Mouse (Mus musculus): ENCODE measurements at regions not wholly inside any gene's neighbourhood (a gene's known extent, or its start where the extent isn't known, plus 50 kb on each side); places are given as distances from the start of the nearest gene placed in this dataset.
A peak's percentile ranks its signal among the peaks of the same experiment; 100 is the strongest.

DNA sequence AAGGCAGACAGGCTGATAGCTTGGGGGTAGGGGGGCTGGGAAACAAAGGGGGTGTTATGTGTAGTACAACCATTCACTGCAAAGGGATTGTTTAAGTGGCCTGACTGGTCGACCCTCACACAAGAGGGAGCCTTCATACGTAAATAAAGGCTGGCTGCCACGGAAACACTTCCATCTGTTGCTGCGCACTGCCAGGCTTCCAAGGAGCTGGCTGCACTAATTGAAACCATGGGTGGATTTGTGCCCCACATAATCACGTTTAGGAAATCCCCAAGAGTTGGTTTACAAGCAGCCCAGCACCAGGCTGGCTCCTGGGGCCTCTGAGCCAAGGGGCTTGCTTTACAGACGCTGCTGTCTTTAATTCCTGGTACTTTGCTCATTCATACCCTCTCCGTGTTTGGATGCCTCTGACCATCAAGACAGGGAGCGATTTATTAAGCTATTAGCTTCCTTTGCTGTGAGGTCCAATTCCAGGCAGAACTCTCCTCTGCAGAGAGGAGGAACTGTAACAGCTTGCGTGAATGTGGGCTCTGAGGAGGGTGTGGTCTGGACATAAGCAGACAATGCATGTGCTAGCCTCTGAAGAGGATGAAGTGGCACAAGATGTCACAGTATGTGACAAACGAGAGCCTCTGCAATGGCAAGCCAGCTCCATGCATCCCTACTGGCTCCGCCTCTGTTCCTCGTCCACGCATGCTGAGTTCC is 238.6 kb downstream of the Nkx6-1 start:
- Histone ChIP-seq H3K4me1 (ENCODE audit: control insufficient read depth, insufficient read depth, low read length) (no peaks in the 10 kb centered on the region), H3K27me3 (ENCODE audit: control insufficient read depth, insufficient read depth, low read length) (no peaks in the 10 kb centered on the region), H3K4me3 (ENCODE audit: low read length) (no peak overlapping the region), H3K36me3 (ENCODE audit: control insufficient read depth, insufficient read depth) (no peaks in the 10 kb centered on the region), H3K4me2 (ENCODE audit: low read depth, low read length) (no peak overlapping the region), H3K27ac (ENCODE audit: low read length) (no peak overlapping the region), H3K9me3 (replicated peaks; ENCODE audit: control insufficient read depth, low read length) (no peaks in the 10 kb centered on the region), H3K9ac (ENCODE audit: low read length) (no peak overlapping the region)
- ATAC-seq (replicated peaks; ENCODE audit: extremely low read depth, insufficient read depth, low FRiP score), result no peak
- 45% methylated on average over 13 of the region's 13 CpGs for WGBS

DNA sequence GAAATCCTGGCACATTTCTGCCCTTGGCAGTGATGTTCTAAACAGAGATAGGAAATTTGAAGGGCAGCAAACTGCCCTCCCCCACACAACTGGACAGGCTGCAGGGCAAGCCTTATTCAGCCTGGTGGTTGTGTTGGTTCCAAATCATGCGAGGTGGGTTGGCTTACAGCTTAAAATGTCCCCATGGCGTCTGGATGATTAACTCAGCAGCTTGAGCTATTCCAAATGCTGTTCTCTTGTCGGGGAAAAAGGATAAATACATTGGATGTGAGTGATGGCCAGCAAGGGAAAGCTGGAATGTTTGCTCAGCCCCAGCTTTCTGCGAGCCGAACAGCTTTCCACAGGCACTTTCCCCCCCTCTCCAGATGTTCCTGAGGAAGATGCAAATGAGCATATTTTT is 280.5 kb downstream of the Nkx6-1 start:
- 49% methylated on average over 5 of the region's 5 CpGs for WGBS
- no peak for ATAC-seq (replicated peaks; ENCODE audit: extremely low read depth, insufficient read depth, low FRiP score)

DNA sequence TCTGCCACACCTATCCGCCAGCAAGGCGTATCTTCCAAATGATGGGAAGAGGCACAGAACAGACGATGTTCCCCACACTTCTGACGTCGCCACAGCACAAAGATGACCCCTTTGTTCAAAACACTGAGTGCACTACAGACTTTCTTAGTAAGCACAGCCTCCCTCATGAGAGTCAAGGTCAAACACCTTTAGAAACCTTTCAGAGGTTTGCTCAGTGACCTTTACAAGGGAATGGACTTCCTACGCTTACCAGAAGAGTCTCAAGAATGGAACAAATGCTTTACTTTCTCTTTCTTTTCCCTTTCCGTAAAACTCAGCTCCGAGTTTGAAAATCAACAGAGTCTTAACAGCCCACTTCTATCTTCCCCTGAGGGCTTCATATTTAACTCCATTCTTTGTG is 283.4 kb downstream of the Nkx6-1 start:
- H3K36me3 ChIP-seq (ENCODE audit: control insufficient read depth, insufficient read depth), result no peaks in the 10 kb centered on the region
- 80% methylated on average over 8 of the region's 8 CpGs for WGBS
- no peaks in the 10 kb centered on the region for H3K27me3 ChIP-seq (ENCODE audit: control insufficient read depth, insufficient read depth, low read length)
- H3K9me3 ChIP-seq (replicated peaks; ENCODE audit: control insufficient read depth, low read length), result no peaks in the 10 kb centered on the region
- no peaks in the 10 kb centered on the region for H3K4me1 ChIP-seq (ENCODE audit: control insufficient read depth, insufficient read depth, low read length)
- H3K27ac ChIP-seq (ENCODE audit: low read length), result no peak overlapping the region
- H3K4me3 ChIP-seq (ENCODE audit: low read length), result no peak overlapping the region
- H3K4me2 ChIP-seq (ENCODE audit: low read depth, low read length), result no peak overlapping the region
- ATAC-seq (replicated peaks; ENCODE audit: extremely low read depth, insufficient read depth, low FRiP score), result no peak
- H3K9ac ChIP-seq (ENCODE audit: low read length), result no peak overlapping the region

More for the DNA sequence above, 280.5 kb downstream of the Nkx6-1 start:
- H3K9ac ChIP-seq (ENCODE audit: low read length), result no peak overlapping the region
- no peaks in the 10 kb centered on the region for H3K9me3 ChIP-seq (replicated peaks; ENCODE audit: control insufficient read depth, low read length)
- no peak overlapping the region for H3K4me2 ChIP-seq (ENCODE audit: low read depth, low read length)
- no peaks in the 10 kb centered on the region for H3K27me3 ChIP-seq (ENCODE audit: control insufficient read depth, insufficient read depth, low read length)
- no peaks in the 10 kb centered on the region for H3K36me3 ChIP-seq (ENCODE audit: control insufficient read depth, insufficient read depth)
- no peak overlapping the region for H3K4me3 ChIP-seq (ENCODE audit: low read length)
- no peak overlapping the region for H3K27ac ChIP-seq (ENCODE audit: low read length)
- no peaks in the 10 kb centered on the region for H3K4me1 ChIP-seq (ENCODE audit: control insufficient read depth, insufficient read depth, low read length)

DNA sequence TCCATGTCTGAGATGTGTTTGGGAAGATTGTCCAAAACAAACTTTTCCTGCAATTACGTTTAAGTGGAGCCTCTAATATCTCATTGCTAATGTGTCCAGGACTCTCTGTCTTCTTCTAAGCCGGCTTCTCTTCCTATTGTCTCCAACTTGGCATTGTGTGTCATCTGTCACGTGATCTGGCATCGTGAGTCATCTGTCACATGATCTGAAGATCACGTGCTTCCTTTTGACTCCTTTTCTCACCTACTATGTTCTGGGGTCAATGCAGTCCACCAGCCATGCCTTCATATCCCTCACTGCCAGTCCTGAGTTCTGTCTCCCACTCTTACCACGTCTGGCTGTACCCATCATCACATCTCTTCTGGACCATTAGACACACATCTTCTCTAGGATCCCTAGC is 288.1 kb downstream of the Nkx6-1 start:
- Histone ChIP-seq H3K27me3 (ENCODE audit: control insufficient read depth, insufficient read depth, low read length) (no peaks in the 10 kb centered on the region), H3K27ac (ENCODE audit: low read length) (no peak overlapping the region), H3K9me3 (replicated peaks; ENCODE audit: control insufficient read depth, low read length) (no peaks in the 10 kb centered on the region), H3K4me1 (ENCODE audit: control insufficient read depth, insufficient read depth, low read length) (no peaks in the 10 kb centered on the region), H3K36me3 (ENCODE audit: control insufficient read depth, insufficient read depth) (no peaks in the 10 kb centered on the region), H3K4me3 (ENCODE audit: low read length) (no peak overlapping the region), H3K4me2 (ENCODE audit: low read depth, low read length) (no peak overlapping the region), H3K9ac (ENCODE audit: low read length) (no peak overlapping the region)
- no peak for ATAC-seq (replicated peaks; ENCODE audit: extremely low read depth, insufficient read depth, low FRiP score)
- WGBS, result 74% methylated on average over 6 of the region's 6 CpGs

DNA sequence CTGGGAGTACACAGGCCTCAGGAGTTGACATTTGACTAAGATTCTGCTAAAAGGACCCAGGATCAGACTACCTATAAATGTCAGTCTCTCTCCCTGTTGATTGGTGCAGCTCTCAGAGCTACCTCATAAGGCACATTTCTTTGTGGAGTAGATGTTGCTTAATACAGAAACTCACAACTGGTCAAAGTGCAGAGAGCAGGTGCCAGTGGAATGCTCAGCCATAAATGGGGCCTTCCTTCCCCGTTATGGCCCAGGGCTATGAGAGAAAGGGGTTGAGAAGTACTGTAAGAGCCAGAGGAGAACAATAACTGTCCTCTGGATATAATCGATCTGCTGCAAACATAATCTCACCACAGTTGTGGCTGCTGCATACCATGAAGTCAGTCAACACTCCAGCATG is 290.7 kb downstream of the Nkx6-1 start:
- no peak overlapping the region for H3K4me3 ChIP-seq (ENCODE audit: low read length)
- H3K4me1 ChIP-seq (ENCODE audit: control insufficient read depth, insufficient read depth, low read length), result no peaks in the 10 kb centered on the region
- no peaks in the 10 kb centered on the region for H3K27me3 ChIP-seq (ENCODE audit: control insufficient read depth, insufficient read depth, low read length)
- WGBS, result 67% methylated on average over 2 of the region's 2 CpGs
- no peaks in the 10 kb centered on the region for H3K36me3 ChIP-seq (ENCODE audit: control insufficient read depth, insufficient read depth)
- H3K27ac ChIP-seq (ENCODE audit: low read length), result no peak overlapping the region
- H3K9ac ChIP-seq (ENCODE audit: low read length), result no peak overlapping the region
- no peaks in the 10 kb centered on the region for H3K9me3 ChIP-seq (replicated peaks; ENCODE audit: control insufficient read depth, low read length)
- ATAC-seq (replicated peaks; ENCODE audit: extremely low read depth, insufficient read depth, low FRiP score), result no peak
- no peak overlapping the region for H3K4me2 ChIP-seq (ENCODE audit: low read depth, low read length)

DNA sequence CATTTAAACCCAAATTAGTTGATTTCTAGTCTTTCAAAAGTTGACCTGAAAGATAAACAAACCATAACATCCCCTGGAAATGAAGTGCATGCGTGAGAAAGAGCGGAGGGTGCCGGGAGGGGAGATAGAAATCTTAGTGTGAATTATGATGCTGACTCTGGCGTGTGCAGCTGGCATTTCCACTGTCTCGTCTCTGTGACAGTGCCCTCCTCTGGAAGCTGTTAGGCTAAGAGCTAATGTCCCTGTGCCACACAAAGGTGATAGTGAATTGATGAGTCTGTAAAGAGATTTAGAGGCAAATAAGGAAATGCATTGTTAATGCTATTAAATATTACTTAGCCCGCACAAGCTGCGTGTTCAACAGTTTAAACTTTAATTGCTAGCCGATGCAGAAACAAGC is 292.6 kb downstream of the Nkx6-1 start:
- Histone ChIP-seq H3K9me3 (replicated peaks; ENCODE audit: control insufficient read depth, low read length) (no peaks in the 10 kb centered on the region), H3K4me3 (ENCODE audit: low read length) (no peak overlapping the region), H3K4me2 (ENCODE audit: low read depth, low read length) (no peak overlapping the region), H3K9ac (ENCODE audit: low read length) (no peak overlapping the region), H3K27ac (ENCODE audit: low read length) (no peak overlapping the region), H3K36me3 (ENCODE audit: control insufficient read depth, insufficient read depth) (no peaks in the 10 kb centered on the region), H3K27me3 (ENCODE audit: control insufficient read depth, insufficient read depth, low read length) (no peaks in the 10 kb centered on the region), H3K4me1 (ENCODE audit: control insufficient read depth, insufficient read depth, low read length) (no peaks in the 10 kb centered on the region)
- WGBS, result 64% methylated on average over 8 of the region's 8 CpGs
- no peak for ATAC-seq (replicated peaks; ENCODE audit: extremely low read depth, insufficient read depth, low FRiP score)

DNA sequence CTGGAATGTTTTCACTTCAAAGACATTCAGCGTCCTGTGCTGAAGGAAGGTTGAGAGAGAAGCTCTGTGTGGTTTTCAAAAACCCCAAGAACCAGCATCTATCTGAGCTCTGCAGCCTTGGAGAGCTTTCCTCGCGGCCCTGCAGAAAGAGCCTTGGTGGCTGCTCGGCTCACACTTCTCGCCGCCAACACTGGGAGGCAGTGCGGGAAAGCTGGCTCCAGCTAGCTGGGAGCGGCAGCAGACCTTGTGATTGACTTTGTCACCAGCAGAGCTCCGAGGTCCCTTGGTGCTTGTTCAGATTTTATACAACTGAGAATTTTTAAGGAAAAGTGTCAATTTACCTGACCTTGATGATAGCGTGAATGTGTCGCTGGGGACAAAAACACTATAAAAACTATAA is 299.4 kb downstream of the Nkx6-1 start:
- ATAC-seq (replicated peaks; ENCODE audit: extremely low read depth, insufficient read depth, low FRiP score), result no peak
- H3K4me1 ChIP-seq (ENCODE audit: control insufficient read depth, insufficient read depth, low read length), result no peaks in the 10 kb centered on the region
- no peaks in the 10 kb centered on the region for H3K36me3 ChIP-seq (ENCODE audit: control insufficient read depth, insufficient read depth)
- 9% methylated on average over 11 of the region's 11 CpGs for WGBS
- H3K4me2 ChIP-seq (ENCODE audit: low read depth, low read length), result peak overlapping the region; percentile 8; the same call in 1 of the 2 replicates
- no peak overlapping the region for H3K9ac ChIP-seq (ENCODE audit: low read length)
- H3K27ac ChIP-seq (ENCODE audit: low read length), result no peak overlapping the region
- H3K9me3 ChIP-seq (replicated peaks; ENCODE audit: control insufficient read depth, low read length), result no peaks in the 10 kb centered on the region
- peaks cover 11% of the 10 kb centered on the region for H3K27me3 ChIP-seq (ENCODE audit: control insufficient read depth, insufficient read depth, low read length)
- no peak overlapping the region for H3K4me3 ChIP-seq (ENCODE audit: low read length)

DNA sequence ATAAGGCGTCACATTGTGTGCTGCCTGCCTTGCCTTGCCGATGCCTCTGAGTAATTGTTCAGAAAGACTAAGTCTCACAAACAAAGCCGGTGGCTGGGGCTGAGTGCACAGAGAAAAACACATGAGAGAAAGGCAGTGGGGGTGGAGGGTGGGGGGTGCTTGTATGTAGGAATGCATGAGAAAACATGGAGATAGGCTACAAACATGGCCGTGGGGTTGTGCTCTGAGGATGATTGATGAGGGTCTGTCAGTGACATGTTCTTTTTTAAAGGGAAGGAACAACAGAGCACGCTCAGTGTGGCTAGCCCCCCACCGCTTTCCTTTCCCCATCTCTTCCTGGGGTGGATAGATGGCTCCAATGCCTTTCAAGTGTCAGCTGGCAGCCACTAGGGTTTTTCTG is 304.8 kb downstream of the Nkx6-1 start:
- H3K4me2 ChIP-seq (ENCODE audit: low read depth, low read length), result no peak overlapping the region
- no peak for ATAC-seq (replicated peaks; ENCODE audit: extremely low read depth, insufficient read depth, low FRiP score)
- no peaks in the 10 kb centered on the region for H3K9me3 ChIP-seq (replicated peaks; ENCODE audit: control insufficient read depth, low read length)
- no peak overlapping the region for H3K27ac ChIP-seq (ENCODE audit: low read length)
- 66% methylated on average over 6 of the region's 6 CpGs for WGBS
- no peaks in the 10 kb centered on the region for H3K36me3 ChIP-seq (ENCODE audit: control insufficient read depth, insufficient read depth)
- H3K27me3 ChIP-seq (ENCODE audit: control insufficient read depth, insufficient read depth, low read length), result peaks cover under 1% of the 10 kb centered on the region; the same call in 1 of the 2 replicates
- no peaks in the 10 kb centered on the region for H3K4me1 ChIP-seq (ENCODE audit: control insufficient read depth, insufficient read depth, low read length)
- H3K4me3 ChIP-seq (ENCODE audit: low read length), result no peak overlapping the region
- H3K9ac ChIP-seq (ENCODE audit: low read length), result no peak overlapping the region

DNA sequence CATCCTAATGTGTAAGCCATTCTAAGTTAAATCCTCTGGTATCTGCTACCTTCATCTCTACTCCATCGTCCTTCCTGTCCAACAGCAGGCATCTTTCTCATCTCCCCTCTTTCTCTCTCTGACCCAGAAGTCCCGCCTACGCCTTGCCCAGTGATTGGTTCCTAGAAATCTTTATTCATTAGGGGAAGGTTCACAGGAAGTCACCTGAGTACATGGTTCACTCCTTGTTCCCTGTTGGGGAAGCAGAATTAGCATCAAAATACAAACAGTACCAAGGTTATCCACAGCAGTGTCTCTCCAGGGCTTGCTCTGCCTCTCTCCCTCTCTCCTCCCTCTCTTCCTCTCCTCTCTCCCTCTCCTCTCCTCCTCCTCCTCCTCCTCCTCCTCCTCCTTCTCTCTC is 319.4 kb downstream of the Nkx6-1 start:
- no peak overlapping the region for H3K9ac ChIP-seq (ENCODE audit: low read length)
- no peaks in the 10 kb centered on the region for H3K27me3 ChIP-seq (ENCODE audit: control insufficient read depth, insufficient read depth, low read length)
- 76% methylated on average over 3 of the region's 3 CpGs for WGBS
- no peaks in the 10 kb centered on the region for H3K9me3 ChIP-seq (replicated peaks; ENCODE audit: control insufficient read depth, low read length)
- no peaks in the 10 kb centered on the region for H3K4me1 ChIP-seq (ENCODE audit: control insufficient read depth, insufficient read depth, low read length)
- no peak overlapping the region for H3K27ac ChIP-seq (ENCODE audit: low read length)
- ATAC-seq (replicated peaks; ENCODE audit: extremely low read depth, insufficient read depth, low FRiP score), result no peak
- H3K36me3 ChIP-seq (ENCODE audit: control insufficient read depth, insufficient read depth), result no peaks in the 10 kb centered on the region
- no peak overlapping the region for H3K4me3 ChIP-seq (ENCODE audit: low read length)
- H3K4me2 ChIP-seq (ENCODE audit: low read depth, low read length), result no peak overlapping the region

All from heart, embryonic 16.5 days (tissue).